Mouse (Mus musculus) intestine, embryonic 14.5 days (tissue): Measurements from ENCODE around the gene Slc39a10. TPM values are rescaled to one million over a fixed set of nuclear protein-coding genes. Genes with fewer than 3 reads are reported as not detected.
"Not testable (repeated sequence)": the region's sequence is repeated elsewhere in the genome, so short reads cannot be mapped to it uniquely, and the experiment has no call there.

ENCODE experiments used
- ATAC-seq: fragments of 200-750 bp; cut with Nextera tagmentation; replicated peaks from 2 replicates; pipeline ENCODE4 v1.8.0; 2017; ENCODE audit warnings: low read depth, moderate number of reproducible peaks, moderate TSS enrichment, moderate library complexity; ENCODE audit not compliant: low FRiP score, low TSS enrichment
- DNase-seq: peaks from one replicate; pipeline ENCODE4 v3.0.0-alpha.2; 2018; ENCODE audit warnings: low spot score
- H3K27ac ChIP-seq: fragments of 300-500 bp; sonication (generic); 2 replicates; pipeline ENCODE4 v1.5.1; 2014; ENCODE audit warnings: low read depth, mild to moderate bottlenecking, control low read depth
- H3K27me3 ChIP-seq: fragments of 300-500 bp; sonication (generic); replicated peaks from 2 replicates; pipeline ENCODE4 v1.6.1; 2014; ENCODE audit warnings: low read length, control low read depth; ENCODE audit not compliant: control insufficient read depth, insufficient read depth
- H3K36me3 ChIP-seq: fragments of 300-500 bp; sonication (generic); 2 replicates; pipeline ENCODE4 v1.6.1; 2014; ENCODE audit warnings: low read length, control low read depth; ENCODE audit not compliant: control insufficient read depth, insufficient read depth
- H3K4me1 ChIP-seq: fragments of 300-500 bp; sonication (generic); replicated peaks from 2 replicates; pipeline ENCODE4 v1.6.1; 2014; ENCODE audit warnings: low read length, control low read depth, mixed read lengths; ENCODE audit not compliant: control insufficient read depth, insufficient read depth
- H3K4me2 ChIP-seq: fragments of 300-500 bp; sonication (generic); 2 replicates; pipeline ENCODE4 v1.6.1; 2014; ENCODE audit warnings: low read length
- H3K4me3 ChIP-seq: fragments of 300-500 bp; sonication (generic); 2 replicates; pipeline ENCODE4 v1.5.1; 2014; ENCODE audit warnings: low read depth, low read length, control low read depth, mixed read lengths
- H3K9ac ChIP-seq: fragments of 300-500 bp; sonication (generic); 2 replicates; pipeline ENCODE4 v1.6.1; 2014; ENCODE audit warnings: mild to moderate bottlenecking, low read length
- H3K9me3 ChIP-seq: fragments of 300-500 bp; sonication (generic); 2 replicates; pipeline ENCODE4 v1.6.1; 2016; ENCODE audit warnings: low read length, control low read depth; ENCODE audit not compliant: control insufficient read depth
- WGBS: fragments of 180-500 bp; shearing (Covaris S2); extraction: QIAGEN DNeasy Blood & Tissue Kit; methylation state at CpG from one replicate; pipeline ENCODE4 v1.1.7; 2014; 5-methylcytosine and 5-hydroxymethylcytosine counted together
- polyA plus RNA-seq: library from polyadenylated mRNA; unstranded; fragments of >200 nt; fragmentation: Nextera tagmentation; extraction: Ambion mirVana; gene quantifications from 2 replicates; pipeline ENCODE4 v1.2.1, GENCODE M21; 2014

Gene Slc39a10
- polyA plus RNA-seq, 1 experiment from 2014 or later, result 41.3 TPM

DNA sequence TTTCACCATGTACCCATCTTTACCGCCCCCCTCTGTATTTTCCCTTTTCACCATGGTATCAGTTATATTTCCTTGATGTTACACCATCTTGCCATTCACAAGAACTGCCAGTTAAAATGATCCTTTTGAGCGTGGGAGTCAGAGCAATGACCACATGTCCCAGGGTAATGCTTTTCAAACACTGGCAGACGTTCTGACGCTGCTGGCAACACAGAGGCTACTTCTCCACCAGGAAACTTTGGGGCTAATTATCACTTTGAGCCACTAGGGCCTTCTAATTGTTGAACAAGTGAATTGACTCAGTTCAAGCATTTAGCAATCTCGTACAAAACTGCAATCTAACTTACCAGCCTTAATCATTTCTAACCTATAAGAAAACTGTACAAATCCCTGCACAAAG lies 47.4 kb downstream of the Slc39a10 start:
- WGBS, result 64% methylated on average over 5 of the region's 5 CpGs
- H3K27me3 ChIP-seq, result no peaks in the 10 kb centered on the region
- DNase-seq, result no peak
- no peak overlapping the region for H3K9ac ChIP-seq
- H3K4me1 ChIP-seq, result no peaks in the 10 kb centered on the region
- ATAC-seq, result no peak
- no peaks in the 10 kb centered on the region for H3K36me3 ChIP-seq
- no peaks in the 10 kb centered on the region for H3K9me3 ChIP-seq
- H3K4me2 ChIP-seq, result no peak overlapping the region
- no peak overlapping the region for H3K27ac ChIP-seq
- H3K4me3 ChIP-seq, result no peak overlapping the region

DNA sequence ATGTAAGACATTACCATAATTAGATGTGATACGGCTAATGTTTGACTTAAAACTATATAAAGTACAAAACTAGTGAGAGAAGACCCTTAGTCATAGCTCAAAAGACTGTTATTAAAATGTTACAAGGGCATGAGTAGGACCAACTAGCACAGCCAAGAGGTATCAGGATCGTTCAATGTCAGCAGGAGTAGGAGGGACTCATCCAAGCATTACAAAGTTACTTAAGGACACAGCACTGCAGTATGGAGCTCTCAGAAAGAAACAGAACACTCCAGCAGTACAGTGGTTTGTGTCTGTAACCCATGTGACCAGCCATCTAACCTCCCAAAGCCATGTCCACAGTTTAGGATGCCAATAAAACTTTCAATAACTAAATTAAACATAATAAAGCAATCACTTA lies 48.4 kb downstream of the Slc39a10 start:
- Histone ChIP-seq H3K9ac (no peak overlapping the region), H3K27me3 (no peaks in the 10 kb centered on the region), H3K4me3 (no peak overlapping the region), H3K4me1 (no peaks in the 10 kb centered on the region), H3K4me2 (no peak overlapping the region), H3K9me3 (no peaks in the 10 kb centered on the region), H3K27ac (no peak overlapping the region), H3K36me3 (no peaks in the 10 kb centered on the region)
- ATAC-seq (no peak), DNase-seq (no peak)
- WGBS, result 82% methylated on average over 2 of the region's 2 CpGs

DNA sequence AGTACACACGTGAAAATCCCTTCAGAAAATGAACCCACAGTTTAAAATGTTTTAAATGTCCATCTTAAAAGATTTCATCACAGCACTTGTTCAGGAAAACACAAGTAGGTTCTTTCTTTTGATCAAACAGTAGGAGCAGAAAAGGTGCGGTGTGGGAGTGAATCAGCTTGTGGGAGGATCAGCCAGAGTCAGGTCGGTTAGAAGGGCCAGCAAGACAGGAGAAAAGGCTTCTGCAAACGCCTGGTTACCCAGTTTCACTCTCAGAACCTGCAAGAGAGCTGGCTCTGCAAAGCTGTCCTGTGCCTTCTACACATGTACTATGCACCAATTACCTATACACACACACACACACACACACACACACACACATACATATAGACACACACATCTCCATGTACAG lies 49.2 kb downstream of the Slc39a10 start:
- Histone ChIP-seq H3K4me2 (no peak overlapping the region), H3K27ac (no peak overlapping the region), H3K9ac (no peak overlapping the region), H3K4me3 (no peak overlapping the region), H3K36me3 (no peaks in the 10 kb centered on the region), H3K27me3 (no peaks in the 10 kb centered on the region), H3K4me1 (no peaks in the 10 kb centered on the region), H3K9me3 (no peaks in the 10 kb centered on the region)
- no peak for ATAC-seq
- DNase-seq, result no peak
- WGBS, result 68% methylated on average over 4 of the region's 4 CpGs

DNA sequence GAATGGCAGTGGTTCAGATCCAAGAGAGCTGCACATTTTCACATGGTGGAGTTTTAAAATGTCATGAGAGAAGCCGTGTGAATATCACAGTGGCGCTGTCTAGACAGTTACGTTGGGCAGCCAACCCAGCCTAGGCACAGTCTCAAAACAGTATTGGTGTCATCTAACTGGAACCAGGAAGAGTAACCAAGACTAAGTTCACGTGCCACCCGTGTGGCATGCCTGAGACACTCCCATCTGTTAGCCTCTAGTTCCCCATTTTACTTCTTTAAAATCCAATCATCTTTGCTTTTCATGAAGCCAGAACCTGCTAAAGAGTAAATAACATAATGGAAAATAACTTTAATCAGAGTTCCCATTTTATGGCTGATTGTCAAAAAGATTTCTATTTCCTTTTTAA lies 60.7 kb downstream of the Slc39a10 start:
- no peaks in the 10 kb centered on the region for H3K27me3 ChIP-seq
- no peak overlapping the region for H3K27ac ChIP-seq
- no peaks in the 10 kb centered on the region for H3K4me1 ChIP-seq
- no peak overlapping the region for H3K4me3 ChIP-seq
- WGBS, result 92% methylated on average over 5 of the region's 5 CpGs
- no peak overlapping the region for H3K4me2 ChIP-seq
- H3K9ac ChIP-seq, result no peak overlapping the region
- DNase-seq (no peak), ATAC-seq (no peak)
- peaks cover 35% of the 10 kb centered on the region for H3K36me3 ChIP-seq
- H3K9me3 ChIP-seq, result no peaks in the 10 kb centered on the region

DNA sequence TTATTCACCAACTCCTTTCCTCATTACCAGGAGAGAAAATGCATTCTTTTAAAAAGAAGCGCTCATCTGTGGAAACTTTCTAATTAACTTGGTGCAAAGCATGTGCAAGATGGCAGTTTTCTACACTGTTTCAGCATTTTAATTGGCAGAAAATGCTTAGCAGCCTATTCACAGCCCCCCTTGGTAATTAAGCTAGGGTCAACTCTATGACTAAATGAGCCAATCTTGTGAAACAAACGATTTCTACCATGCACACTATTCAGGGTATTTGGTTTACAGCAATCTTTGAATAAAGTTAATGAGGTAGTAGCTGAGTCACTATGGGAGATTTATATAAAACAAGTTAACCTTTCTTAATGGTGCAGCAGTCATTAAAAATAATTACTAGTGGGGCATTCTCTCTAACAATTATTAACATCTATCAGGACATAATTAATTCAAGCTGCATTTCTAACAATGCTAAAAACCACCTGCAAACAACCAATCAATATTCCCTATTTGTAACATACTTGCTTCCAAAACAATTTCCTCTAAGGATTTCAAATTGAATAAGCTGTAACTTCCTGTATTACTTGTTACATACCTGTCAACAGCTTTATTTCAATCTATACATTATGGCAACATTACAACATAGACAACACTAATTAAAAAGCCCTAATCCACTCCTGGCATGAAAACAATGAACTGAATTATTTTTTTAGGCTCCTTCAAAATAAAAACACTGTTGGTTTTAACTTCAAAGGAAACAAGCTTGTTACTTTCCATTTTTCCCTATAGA lies 62.4 kb downstream of the Slc39a10 start:
- H3K27ac ChIP-seq, result no peak overlapping the region
- H3K4me3 ChIP-seq, result no peak overlapping the region
- no peaks in the 10 kb centered on the region for H3K9me3 ChIP-seq
- DNase-seq (no peak), ATAC-seq (no peak)
- no peaks in the 10 kb centered on the region for H3K4me1 ChIP-seq
- H3K27me3 ChIP-seq, result no peaks in the 10 kb centered on the region
- H3K9ac ChIP-seq, result no peak overlapping the region
- 88% methylated on average over 2 of the region's 2 CpGs for WGBS
- peaks cover 36% of the 10 kb centered on the region for H3K36me3 ChIP-seq
- no peak overlapping the region for H3K4me2 ChIP-seq

DNA sequence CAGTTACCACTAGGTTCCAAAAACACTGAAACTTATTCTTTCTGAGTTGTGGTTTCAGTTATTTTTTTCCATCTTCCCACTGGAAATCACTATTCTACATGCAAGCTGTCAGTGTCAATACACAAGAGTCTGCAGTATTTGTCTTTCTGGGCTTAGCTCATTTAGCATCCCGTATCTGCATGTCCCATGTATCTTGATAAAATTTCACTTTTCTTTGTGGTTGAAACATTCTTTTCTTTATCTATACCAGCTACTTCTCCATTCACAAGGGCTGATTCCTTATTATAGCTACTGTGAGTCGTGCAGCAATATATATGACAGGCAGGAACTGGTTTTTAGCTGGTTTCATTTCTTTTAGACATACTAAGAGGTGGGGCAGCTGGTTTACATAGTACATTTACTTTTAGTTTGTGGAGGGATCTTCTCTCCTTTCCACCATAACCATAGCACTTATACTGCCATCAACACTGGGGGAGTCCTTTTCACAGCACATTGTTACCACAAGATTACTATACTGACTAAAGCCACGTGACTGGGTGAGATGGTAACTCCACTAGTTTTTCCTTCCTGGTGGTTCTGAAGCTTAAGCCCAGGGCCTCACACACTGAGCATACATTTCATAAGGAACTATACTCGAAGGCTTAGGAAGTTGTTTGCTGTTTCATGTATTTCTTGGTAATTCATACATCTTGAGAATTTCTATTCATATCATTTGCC lies 70.2 kb downstream of the Slc39a10 start:
- H3K4me3 ChIP-seq, result no peak overlapping the region
- no peak overlapping the region for H3K9ac ChIP-seq
- no peak for DNase-seq
- H3K9me3 ChIP-seq, result no peaks in the 10 kb centered on the region
- peaks cover 51% of the 10 kb centered on the region for H3K36me3 ChIP-seq
- no peaks in the 10 kb centered on the region for H3K27me3 ChIP-seq
- no peaks in the 10 kb centered on the region for H3K4me1 ChIP-seq
- no peak overlapping the region for H3K27ac ChIP-seq
- no peak overlapping the region for H3K4me2 ChIP-seq
- 88% methylated on average over 4 of the region's 4 CpGs for WGBS
- no peak for ATAC-seq

DNA sequence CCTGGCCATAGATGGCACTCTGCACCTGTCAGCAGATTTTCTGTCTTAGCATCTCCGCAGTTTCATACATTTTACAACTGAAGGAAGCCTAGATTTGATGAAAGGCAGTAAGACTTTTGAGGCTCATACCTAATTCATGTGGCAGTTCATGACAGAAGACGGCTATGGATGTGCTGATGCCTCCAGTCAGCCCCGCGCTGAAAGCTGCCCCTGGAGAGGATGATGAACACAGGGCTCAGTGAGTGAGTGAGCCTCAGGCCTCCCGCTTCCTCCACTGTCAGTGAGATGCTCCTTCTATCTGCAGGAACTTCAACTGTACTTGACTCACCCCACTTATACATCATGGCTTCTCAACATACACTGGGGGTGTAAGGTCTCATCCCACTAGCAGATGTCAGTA lies 74.7 kb downstream of the Slc39a10 start:
- H3K27me3 ChIP-seq, result no peaks in the 10 kb centered on the region
- no peak overlapping the region for H3K4me3 ChIP-seq
- H3K36me3 ChIP-seq, result peaks cover 46% of the 10 kb centered on the region
- H3K9me3 ChIP-seq, result no peaks in the 10 kb centered on the region
- no peak overlapping the region for H3K9ac ChIP-seq
- DNase-seq, result no peak
- no peak overlapping the region for H3K27ac ChIP-seq
- no peak overlapping the region for H3K4me2 ChIP-seq
- WGBS, result 92% methylated on average over 5 of the region's 5 CpGs
- no peaks in the 10 kb centered on the region for H3K4me1 ChIP-seq
- ATAC-seq, result no peak

DNA sequence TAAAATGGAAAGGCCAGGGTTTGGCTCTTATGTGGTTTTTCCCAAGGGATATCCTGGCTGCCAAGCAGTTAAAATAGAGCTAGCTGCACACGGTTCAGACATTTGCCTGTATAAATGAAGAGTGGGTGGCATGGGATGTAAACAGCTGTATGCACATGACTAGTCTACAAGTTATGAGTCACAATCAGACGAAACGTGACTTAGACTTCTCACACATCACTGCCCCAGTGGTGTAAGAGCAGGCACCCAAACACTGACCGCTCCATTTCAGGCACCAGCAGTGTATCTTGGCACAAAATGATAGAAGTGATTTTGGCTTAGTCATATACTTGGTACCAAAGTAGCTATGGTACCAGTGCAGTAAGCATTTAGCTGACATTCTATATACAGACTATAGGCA lies 84.0 kb downstream of the Slc39a10 start:
- not testable (repeated sequence) for H3K4me2 ChIP-seq
- WGBS, result 93% methylated on average over 4 of the region's 4 CpGs

DNA sequence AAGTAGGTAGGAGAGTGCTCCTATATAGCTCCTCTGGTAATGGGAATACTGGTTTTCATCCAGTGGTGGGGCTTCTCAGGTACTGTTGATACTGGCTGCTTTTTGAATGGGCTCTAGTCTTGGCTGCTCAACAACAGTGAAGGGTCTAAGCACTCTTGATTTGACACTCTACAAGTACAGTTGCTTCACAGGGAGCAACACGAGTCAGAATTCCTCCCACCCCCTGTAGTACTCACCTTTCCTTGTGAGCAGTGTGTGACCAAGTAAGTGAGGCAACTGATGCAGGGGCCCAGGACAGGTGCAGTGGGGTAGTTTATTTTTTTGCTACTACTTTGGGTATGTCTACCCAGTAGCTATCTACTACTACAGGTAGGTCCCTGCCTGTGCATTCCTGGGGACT lies 87.6 kb downstream of the Slc39a10 start:
- no peak overlapping the region for H3K27ac ChIP-seq
- H3K27me3 ChIP-seq, result no peaks in the 10 kb centered on the region
- H3K4me3 ChIP-seq, result no peak overlapping the region
- H3K4me2 ChIP-seq, result no peak overlapping the region
- H3K9ac ChIP-seq, result no peak overlapping the region
- no peak for DNase-seq
- ATAC-seq, result no peak
- no peaks in the 10 kb centered on the region for H3K9me3 ChIP-seq
- H3K4me1 ChIP-seq, result no peaks in the 10 kb centered on the region
- WGBS, result 71% methylated on average over 1 of the region's 1 CpGs
- 0 out of 2 replicates have a peak, but pooled peaks cover 4% of the 10 kb centered on the region for H3K36me3 ChIP-seq

More for the DNA sequence above, 84.0 kb downstream of the Slc39a10 start:
- H3K4me1 ChIP-seq, ATAC-seq, H3K4me3 ChIP-seq, H3K27me3 ChIP-seq, H3K9me3 ChIP-seq, H3K9ac ChIP-seq, DNase-seq, H3K27ac ChIP-seq: not testable (repeated sequence)
- H3K36me3 ChIP-seq, result peaks cover 22% of the 10 kb centered on the region
